Mouse (Mus musculus) hematopoietic stem cell, adult 5-6 weeks (primary cell): ENCODE measurements at regions not wholly inside any gene's neighbourhood (a gene's known extent, or its start where the extent isn't known, plus 50 kb on each side); places are given as distances from the start of the nearest gene placed in this dataset.
A peak's percentile ranks its signal among the peaks of the same experiment; 100 is the strongest.

Source experiments
- ATAC-seq, 2 experiments: fragments of 125-278 bp in 1 of 2; replicated peaks in 1 of 2; 2 replicates each; pipeline ENCODE4 v1.8.0; 2016 to 2017; ENCODE audit warnings: inconsistent platforms in 2 of 2, mild to moderate bottlenecking in 2 of 2, moderate number of reproducible peaks in 2 of 2, low read depth in 1 of 2, moderate TSS enrichment in 1 of 2; ENCODE audit not compliant: low FRiP score in 2 of 2, poor library complexity in 2 of 2, severe bottlenecking in 2 of 2, insufficient read depth in 1 of 2, low TSS enrichment in 1 of 2

DNA sequence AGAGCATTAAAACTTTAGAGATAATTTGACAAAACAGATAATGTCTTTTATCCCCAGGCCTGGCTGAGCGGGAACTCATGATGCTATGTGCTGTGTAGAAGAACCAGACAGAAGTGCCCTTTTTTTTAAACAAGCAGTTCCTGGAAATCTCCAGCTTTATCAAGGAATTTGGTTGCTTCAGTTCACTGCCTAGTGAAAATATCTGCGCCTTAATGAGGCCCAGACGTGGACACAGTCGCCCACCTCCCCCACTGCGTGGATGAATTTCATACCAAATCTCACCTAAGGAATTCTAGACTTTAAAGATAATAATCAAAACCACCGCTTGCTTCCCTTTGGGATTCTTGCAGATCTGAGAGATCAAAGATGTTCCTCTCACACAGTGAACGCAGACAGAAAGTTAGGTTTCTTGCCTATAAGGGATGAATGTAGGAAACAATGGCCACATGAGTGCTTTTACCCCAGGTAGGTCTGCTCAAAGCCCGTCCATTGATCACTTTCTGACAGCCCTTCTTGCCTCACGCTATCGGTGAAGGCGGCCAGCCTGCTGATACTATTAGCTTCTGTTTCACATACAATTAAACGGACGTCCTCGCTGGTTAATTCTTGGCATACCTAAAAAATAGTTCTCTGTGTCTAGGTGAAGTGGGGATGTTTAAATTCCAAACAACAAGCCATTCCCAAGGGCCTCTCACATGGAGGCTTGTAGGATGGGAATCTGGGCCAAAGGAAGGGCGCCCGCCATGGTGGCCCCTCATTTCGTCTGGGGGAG lies 159.6 kb downstream of the 1500009L16Rik start:
- ATAC-seq = no peak

DNA sequence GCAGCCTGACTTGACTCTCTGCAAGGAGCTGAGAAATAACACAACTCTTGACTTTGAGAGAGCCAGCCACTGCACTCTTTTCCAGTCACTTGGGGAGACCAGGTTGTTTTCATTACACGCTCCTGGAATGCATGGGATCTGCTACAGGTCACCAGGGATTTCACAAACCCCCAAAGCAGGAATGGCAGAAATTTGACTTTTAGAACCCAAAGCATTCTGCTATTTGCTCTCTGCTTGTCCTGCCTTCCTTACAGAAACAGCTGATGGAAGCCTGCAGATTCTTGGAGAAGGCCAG lies 160.2 kb downstream of the 1500009L16Rik start:
- ATAC-seq = no peak

DNA sequence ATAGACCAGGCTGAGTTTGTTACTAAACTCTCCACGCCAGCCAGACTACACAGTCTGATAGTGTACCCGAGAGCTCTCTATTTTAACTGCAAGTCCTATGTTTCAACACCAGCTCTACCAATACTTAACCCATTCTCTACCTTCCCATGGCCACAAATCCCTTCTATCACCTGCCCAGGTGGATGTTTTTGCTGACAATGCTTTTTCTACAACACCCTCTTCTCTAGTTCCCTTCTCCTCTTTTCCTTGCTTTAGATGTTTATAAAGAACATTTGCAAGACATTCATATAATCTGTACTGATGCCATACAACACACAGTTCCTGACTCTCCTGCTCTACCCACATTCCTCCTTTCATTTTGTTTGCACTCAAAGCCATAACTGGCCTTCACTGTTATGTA lies 161.9 kb downstream of the 1500009L16Rik start:
- ATAC-seq = no peak

DNA sequence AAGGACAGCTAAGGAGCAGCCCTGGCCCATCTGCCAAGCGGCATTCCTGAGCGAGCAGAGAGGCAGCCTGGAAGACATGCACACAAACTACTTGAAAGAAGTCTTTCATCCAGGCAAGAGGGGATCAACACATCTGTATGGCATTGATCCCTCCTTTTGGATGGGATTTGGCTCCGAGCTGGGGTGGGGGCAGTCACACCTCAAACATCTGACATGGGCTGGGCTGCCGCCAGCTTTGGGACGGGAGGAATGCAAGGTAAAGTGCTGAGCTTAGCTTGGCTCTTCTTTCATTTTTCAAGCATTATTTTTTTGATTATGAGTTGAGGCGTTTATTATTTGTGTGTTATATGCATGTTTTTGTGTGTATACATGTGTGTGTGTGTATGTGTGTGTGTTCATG lies 165.9 kb downstream of the 1500009L16Rik start:
- no peak for ATAC-seq

DNA sequence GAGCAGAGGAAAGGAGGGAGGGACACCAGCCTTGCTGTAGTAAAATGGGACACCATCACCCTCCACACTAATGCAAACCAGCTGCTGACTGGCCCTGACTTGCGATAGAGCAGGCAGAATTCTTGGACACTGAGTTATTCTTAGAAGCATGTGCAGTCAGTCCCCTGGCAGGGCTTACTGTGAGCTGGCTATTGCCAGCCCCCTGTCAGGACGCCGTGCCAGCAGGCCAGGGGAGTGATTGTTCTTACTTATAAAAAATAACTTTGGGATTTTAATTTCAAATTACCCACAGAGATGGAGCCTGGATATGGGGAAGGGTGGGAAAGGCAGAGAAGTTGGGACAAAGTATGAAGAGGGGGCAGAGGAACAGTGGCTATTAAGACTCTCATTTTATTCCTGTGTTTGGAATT lies 173.1 kb downstream of the 1500009L16Rik start:
- ATAC-seq = no peak

DNA sequence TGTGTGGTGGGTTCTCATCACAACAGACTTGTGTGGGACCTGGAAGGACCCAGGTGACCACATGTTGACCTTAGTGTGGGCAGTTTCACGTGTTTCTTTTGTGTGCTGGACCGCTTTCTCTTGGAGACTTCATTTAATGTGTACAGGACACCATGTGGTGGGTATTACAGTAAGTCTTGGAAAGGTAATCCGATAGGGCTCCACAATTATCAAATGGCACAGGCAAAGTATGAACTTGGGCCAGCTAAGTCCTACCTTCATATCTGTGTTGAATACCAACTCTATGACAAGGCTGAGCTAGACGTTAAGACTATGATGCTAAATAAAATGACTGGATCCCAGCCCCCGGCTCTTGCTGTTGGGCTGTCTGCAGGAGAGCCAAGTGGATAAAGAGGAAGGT lies 173.5 kb downstream of the 1500009L16Rik start:
- ATAC-seq = no peak

DNA sequence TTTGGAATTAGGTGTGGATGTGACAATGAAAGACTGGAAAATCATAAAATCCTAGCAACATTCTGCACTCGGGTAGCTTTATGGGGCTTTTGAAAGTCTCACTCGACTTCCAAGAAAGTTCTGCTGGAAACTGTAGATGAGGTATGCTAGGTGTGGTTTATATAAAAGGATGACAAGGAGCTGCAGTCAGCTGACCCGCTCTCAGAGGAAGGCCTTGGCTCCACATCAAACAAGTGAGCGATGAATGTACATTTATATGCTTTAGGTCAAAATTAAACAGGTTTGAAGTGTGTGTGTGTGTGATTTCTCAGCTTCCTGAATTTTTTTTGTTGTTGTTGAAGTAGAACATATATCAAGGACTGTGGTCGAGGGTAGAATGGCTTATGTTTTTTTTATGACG lies 174.9 kb downstream of the 1500009L16Rik start:
- ATAC-seq = no peak

DNA sequence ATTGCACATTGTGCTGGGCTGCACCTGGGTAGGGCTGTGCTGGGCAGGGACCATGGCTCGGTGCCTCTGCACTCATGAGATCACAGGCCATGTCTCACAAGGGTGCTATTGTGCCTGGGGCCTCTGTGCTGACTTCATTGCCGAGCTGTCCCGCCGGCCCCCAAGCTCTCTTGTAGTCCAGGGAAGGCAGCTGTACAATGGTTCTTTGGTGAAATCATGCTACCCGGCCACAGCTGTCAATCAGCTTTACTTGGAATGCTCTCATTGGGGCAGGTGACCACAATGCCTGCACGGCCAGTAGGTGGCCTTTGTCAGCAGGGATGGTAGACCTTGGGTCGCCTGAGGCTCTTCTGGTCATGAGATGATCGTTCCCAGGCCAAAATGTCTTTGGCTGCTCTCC lies 184.1 kb downstream of the 1500009L16Rik start:
- no peak for ATAC-seq

DNA sequence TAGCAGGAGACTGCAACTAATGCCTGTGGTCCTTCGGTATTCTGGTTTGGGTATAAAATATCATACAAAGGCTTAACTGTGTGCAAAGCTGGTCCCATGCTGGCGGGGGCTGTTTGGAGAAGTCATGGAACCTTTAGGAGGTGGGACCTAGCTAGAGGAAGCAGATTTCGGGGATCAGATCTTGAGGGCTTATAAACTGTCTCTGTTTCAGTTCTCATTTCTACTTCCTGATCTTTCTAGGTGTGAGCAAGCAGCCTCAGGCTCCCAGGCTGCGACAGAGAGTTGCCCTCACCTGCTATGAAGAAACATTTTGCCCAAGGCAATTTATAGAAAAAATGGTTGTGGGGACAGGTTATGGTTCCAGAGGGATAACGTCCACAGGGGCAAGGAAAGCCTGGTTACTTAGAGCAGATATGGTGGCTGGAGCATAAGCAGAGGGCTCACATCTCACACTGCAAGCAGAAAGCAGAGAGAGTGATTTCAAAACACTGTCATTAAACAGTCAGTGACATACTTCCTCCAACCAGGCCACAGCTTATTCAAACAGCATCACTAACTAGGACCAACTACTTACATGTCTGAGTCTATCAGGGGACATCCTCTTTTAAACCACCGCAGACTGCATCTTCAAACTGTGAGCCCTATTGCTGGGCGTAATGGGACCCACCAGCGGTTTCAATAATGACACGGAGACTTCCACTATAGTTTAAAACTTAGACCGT lies 188.1 kb downstream of the 1500009L16Rik start:
- ATAC-seq = no peak

DNA sequence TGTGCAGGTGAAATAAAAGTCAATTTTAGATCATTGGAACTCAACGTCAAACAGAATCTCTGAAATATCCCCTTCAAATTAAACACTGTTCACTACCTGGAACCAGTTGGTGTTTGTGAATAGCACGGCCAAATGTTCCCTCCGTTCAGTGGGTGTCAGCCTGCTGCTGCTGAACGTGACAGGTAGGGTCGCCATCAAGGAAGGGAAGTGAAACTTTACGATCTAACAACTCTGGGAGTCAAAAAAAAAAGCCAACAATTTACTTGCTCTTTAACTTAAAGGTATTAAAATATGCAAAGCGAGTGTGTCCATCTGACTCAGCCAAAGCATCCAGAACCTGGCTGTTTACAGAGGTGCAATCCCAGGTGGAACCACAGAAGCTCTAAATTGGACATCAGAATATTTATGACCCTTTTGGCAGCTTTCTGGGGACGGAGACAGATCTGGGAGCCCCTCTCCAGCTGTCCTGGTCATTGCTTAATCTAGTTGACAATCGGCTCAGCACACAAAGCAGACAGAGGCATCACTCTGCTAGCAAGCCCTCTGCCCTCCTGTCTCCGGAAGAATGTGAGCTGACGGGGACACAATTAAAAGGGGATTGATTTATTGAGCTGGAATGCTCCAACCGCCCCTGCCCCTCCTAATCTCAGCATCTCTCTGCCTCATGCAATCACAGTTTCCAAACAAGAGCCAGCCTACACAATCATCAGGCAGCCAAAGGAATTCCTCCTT lies 191.9 kb downstream of the 1500009L16Rik start:
- no peak for ATAC-seq

DNA sequence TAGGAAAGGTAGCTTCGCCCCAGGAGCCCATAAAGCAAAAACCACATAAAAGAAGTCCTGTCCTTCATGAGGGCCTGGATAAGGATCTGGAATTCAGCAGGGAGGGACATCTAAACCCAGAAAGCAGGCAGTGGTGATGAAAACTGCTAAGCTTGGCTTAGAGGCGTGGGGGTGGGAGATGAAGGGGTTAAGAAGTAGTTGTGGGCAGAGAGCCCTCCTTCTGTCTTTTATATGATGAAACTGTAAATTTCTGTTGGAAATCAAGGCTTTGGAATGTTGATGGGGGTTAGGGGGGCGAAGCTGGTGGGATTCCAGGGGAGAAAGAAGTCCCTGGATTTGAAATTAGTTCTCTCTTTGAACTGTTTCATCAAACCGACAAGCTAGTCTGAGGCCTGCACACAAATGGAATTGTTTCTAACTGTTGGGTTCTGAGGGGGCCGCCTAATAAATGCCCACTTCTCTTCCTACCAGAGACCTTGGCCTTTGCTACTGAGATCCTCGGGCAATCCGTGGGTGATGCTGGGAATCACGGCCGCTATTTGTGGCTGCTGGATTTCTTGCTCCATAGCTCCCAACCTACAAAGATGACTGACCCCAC lies 192.6 kb downstream of the 1500009L16Rik start:
- no peak for ATAC-seq

DNA sequence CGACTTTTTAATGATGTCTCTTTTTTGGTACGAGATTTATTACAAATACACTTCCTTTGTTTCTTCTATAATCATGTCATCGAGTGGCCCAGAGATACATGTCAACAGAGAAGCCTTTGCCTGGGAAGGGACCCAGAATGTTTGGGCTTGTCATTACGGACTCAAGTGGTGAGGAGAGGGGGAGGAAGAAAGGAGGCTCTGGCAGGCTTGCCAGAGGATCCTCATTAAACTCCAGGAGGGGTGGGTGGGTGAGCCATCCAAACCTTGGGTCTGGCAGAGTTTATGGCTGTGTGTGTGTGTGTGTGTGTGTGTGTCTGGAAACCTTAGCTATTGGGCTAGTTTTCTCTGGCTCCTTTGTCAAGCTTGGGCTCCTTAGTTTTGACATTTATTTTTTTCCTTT lies 204.3 kb downstream of the 1500009L16Rik start:
- ATAC-seq = no peak

DNA sequence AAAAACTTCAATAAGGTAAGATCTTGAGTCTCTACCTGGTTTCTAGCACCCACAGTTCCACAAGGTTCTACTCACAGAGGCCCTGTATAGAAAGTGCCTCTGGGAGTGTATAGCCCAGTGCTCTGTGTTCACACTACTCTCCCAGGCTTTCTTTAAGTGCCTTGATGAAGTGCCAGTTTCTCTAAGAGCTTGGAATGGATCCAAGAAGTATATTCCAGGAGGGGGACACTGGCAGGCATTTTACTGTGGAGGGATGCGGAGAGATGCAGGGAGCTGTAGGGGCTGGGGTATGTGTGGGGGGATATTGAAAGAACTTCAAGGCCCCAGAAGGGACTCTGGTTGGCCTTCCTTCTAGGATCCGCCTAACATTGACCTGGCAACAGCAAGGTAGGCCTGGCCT lies 204.9 kb downstream of the 1500009L16Rik start:
- no peak for ATAC-seq

DNA sequence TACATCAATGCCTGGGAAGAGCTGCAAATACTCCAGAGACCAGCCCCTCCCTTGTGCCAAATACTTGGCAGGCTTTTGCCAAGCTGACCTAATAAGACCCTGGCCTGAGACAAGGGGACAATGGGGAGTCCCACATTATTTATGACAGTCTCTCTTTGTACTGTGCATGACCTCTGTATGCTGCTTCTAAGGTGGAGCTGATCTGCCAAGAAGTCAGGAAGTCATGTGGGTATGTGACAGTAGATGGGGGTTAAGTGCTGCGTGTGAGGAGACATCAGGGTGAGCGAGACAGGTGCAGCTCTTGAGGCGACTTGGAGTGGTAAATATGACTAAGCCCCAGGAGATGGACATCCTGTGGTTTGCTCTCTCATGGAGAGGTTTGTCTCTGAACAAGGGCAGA lies 209.1 kb downstream of the 1500009L16Rik start:
- no peak for ATAC-seq

DNA sequence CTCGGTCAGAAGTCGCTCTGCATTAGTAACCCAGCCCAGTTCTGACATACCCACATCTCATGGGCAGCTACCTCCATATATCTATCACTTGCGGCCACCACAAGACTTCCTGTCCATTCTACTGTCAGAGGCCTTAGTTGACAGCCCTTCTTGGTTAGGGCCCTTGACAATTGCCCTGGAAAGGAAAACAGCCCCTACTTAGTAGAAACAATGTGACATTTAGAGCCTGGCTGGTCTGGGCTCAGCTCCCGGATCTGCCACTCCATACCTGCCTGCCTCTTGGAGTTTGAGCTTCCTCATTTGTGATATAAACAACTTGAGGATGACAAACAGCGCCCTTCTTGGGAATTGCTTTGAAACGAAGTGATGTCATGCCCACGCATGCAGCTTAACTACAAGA lies 210.5 kb downstream of the 1500009L16Rik start:
- ATAC-seq = 0 out of 4 replicates have a peak, but pooled peaks of 1 of the 2 experiments have one; percentile 16

DNA sequence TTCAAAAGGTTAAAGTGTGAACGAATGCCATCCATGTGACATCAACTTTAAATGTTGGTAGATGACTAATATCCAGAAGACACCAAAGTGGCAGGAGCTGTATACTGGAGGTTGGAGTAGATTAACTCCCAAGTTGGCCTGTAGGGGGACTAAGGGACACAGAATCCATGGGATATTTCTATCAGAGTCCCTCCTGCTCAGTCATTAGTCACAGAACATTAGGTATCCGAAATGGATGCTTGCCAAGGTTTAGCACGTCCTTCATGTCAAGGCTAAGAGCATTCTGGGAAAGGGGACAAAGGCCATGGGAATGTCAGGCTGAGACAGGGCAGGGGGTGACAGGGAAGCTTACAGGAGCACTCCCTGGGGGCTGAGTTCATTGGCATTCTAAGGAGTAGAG lies 211.8 kb downstream of the 1500009L16Rik start:
- no peak for ATAC-seq

DNA sequence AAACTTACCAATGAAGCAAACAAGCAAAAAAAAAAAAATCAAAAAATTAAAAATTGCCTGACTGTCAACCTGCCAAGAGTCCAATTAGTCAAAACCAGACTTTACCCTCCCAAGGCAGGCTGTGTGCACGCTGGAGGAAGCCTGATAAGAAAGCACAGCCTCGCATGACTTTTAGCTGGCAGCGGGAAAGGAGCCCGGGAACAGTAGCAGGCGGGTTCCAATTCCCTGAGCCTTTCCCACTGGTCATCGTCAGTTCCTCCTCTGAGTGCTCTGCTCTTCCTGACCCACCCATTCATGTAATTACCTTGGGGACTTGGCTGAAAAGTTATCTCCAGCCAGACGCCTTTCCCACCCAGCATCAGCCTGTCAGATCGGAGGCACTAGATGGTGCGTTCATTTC lies 214.5 kb downstream of the 1500009L16Rik start:
- ATAC-seq = peak; percentile 33 to 61; a peak in 2 of 4 replicates

DNA sequence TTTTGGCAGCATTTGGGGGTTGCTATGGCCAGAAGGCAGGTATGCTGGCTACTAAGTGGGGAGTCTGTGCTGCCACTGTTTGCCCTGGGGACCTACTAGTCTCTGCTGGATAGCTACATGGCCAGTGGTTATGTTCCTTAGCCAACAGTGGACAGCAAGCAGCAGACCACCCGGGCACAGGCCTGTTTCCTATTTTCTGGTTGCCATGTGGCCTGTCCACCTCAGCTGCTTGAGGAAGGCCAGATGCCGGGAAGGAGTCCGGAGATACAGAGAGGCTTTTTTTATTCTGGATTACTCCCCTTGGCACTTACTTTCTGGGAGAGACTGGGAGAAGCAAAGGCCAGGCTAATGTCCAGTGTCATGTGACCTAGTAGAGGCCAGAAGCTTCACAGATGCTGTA lies 219.4 kb downstream of the 1500009L16Rik start:
- ATAC-seq = no peak
